Mouse (Mus musculus) lung, postnatal 0 days (tissue): Measurements from ENCODE around the gene Sec23b.

ENCODE experiments used
- CTCF ChIP-seq: IDR thresholded peaks from 2 replicates; pipeline ENCODE4 v1.5.1; 2016; ENCODE audit warnings: antibody characterized with exemption, mild to moderate bottlenecking
- EP300 ChIP-seq: IDR thresholded peaks from 2 replicates; pipeline ENCODE4 v1.6.1; 2016; ENCODE audit warnings: antibody characterized with exemption, mild to moderate bottlenecking, control low read depth

DNA sequence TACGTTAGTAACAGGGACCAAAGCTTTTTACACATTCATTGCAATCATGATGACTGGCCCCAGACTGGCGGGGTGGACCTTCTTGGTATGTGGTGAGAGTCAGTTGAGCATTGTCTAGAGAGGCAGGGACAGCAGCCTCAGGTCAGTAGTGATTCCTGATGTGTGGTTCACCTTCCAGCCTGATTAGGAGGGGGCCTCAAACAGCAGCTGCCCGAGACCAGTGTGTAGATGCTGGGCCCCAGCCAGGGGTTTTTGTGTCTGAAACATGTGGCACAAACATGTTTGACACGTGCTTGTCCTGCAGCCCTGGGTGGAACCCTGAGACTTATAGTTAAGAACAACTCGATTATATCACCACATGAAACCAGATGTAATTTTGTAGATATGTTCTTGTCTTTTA lies 78.2 kb downstream of the Sec23b start:
- TF ChIP-seq EP300 (no peak), CTCF (no peak)
